In the genomic region with DNA sequence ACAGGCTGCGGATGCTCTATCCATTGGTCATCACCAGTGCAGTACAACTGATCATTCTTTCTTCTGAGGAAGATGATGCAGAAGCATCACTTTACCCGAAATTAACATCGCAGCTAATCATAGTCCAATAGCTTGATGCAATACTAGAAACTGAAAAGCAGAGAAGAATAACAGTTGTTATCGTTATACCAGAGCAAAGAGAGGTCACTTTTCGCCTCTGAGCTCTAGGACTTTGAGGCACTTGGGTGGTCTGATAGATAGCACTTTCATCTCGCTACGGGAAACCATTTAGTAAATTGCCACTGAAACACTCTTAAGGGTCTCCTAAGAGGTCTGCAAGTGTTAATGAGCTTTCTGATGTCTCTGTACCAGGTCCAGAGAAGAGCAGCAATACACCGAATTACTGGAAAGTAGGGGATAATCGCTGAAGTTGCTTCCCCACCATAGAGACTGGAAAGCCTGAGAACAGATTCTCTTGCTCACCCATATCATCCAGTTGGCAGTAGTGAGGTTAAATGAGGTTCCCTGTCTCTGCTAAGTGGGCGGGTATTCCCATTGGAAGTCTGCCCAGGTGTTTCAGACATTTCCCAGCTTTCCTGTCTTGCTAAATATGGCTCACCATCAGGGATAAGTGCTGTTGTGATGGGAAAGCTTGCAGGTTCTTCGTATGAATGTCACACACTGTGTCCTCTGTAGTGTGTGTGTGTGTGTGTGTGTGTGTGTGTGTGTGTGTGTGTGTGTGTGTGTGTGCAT, we compare ENCODE assay signal across 9 mouse cellular contexts.
DNase-seq lines count a peak whose midpoint lies in the region; ATAC-seq lines count a peak whose summit lies in the region.
"Had no signal": no experiment of that assay in that cellular context is flagged by ENCODE, and none has a peak within 500 bp of the region (broad histone marks: within the 10 kb centered on the region; RNA-seq: fewer than 3 reads in every experiment).

No protein-coding gene starts in this region.

- no peak overlapping the region for H3K4me2 ChIP-seq in forebrain, embryonic 16.5 days (ENCODE audit: low read length)
- H3K4me2 ChIP-seq: hindbrain, embryonic 15.5 days had no signal

- H3K4me3 ChIP-seq in forebrain, embryonic 16.5 days (replicated peaks; ENCODE audit: low read length) = no peak overlapping the region
- H3K4me3 ChIP-seq in forebrain, embryonic 10.5 days = no peak overlapping the region
- no peak overlapping the region for H3K4me3 ChIP-seq in heart, embryonic 10.5 days
- H3K4me3 ChIP-seq: hindbrain, embryonic 15.5 days had no signal

- H3K27ac ChIP-seq in forebrain, embryonic 16.5 days (ENCODE audit: low read length) = no peak overlapping the region
- H3K27ac ChIP-seq in forebrain, embryonic 10.5 days = no peak overlapping the region
- H3K27ac ChIP-seq in heart, embryonic 10.5 days = peak overlapping the region; percentile 52; the same call in 1 of the 2 replicates
- H3K27ac ChIP-seq: hindbrain, embryonic 15.5 days had no signal

- no peak for DNase-seq in forebrain, embryonic 10.5 days (ENCODE audit: extremely low spot score, low spot score)
- DNase-seq in heart, embryonic 10.5 days (ENCODE audit: low spot score) = peak; percentile 84
- DNase-seq in left cerebral cortex, postnatal 14 days (ENCODE audit: low spot score in 2 of 2) = peak; percentile 45 to 81
- peak; percentile 67 for DNase-seq in telencephalon, adult 2 months (ENCODE audit: low read depth, low spot score)
- no peak for DNase-seq in MN1 (ENCODE audit: low spot score)
- no peak for DNase-seq in adrenal gland, postnatal 4 days (ENCODE audit: low spot score in 2 of 2)

- H3K4me1 ChIP-seq in forebrain, embryonic 16.5 days (replicated peaks; ENCODE audit: control insufficient read depth, insufficient read depth, low read length) = no peaks in the 10 kb centered on the region
- no peaks in the 10 kb centered on the region for H3K4me1 ChIP-seq in forebrain, embryonic 10.5 days
- H3K4me1 ChIP-seq in heart, embryonic 10.5 days = 0 out of 2 replicates have a peak, but pooled peaks cover 12% of the 10 kb centered on the region

- WGBS in forebrain, embryonic 16.5 days = 79% methylated on average over 11 of the region's 11 CpGs
- 90% methylated on average over 11 of the region's 11 CpGs for WGBS in forebrain, embryonic 10.5 days
- 61% methylated on average over 11 of the region's 11 CpGs for WGBS in heart, embryonic 10.5 days

- intact Hi-C loops in left cerebral cortex, postnatal 14 days (cut with DNase I) = no loop called here

- no peaks in the 10 kb centered on the region for H3K9me3 ChIP-seq in forebrain, embryonic 16.5 days (ENCODE audit: control insufficient read depth, low read length)
- no peaks in the 10 kb centered on the region for H3K9me3 ChIP-seq in forebrain, embryonic 10.5 days
- H3K9me3 ChIP-seq in heart, embryonic 10.5 days = no peaks in the 10 kb centered on the region
- H3K9me3 ChIP-seq: hindbrain, embryonic 15.5 days had no signal

- ATAC-seq in forebrain, embryonic 16.5 days = peak; percentile 47; the same call in 1 of the 2 replicates
- ATAC-seq in erythroid progenitor cell, adult 5-6 weeks (replicated peaks; ENCODE audit: low FRiP score, poor library complexity, severe bottlenecking) = no peak

- no peaks in the 10 kb centered on the region for H3K27me3 ChIP-seq in forebrain, embryonic 16.5 days (replicated peaks; ENCODE audit: control insufficient read depth, insufficient read depth, low read length)
- no peaks in the 10 kb centered on the region for H3K27me3 ChIP-seq in forebrain, embryonic 10.5 days (ENCODE audit: poor library complexity, severe bottlenecking)
- no peaks in the 10 kb centered on the region for H3K27me3 ChIP-seq in heart, embryonic 10.5 days (ENCODE audit: insufficient read depth, poor library complexity, severe bottlenecking)
- H3K27me3 ChIP-seq: hindbrain, embryonic 15.5 days had no signal

- no peaks in the 10 kb centered on the region for H3K36me3 ChIP-seq in forebrain, embryonic 16.5 days (ENCODE audit: control insufficient read depth, insufficient read depth)
- no peaks in the 10 kb centered on the region for H3K36me3 ChIP-seq in forebrain, embryonic 10.5 days (replicated peaks)
- no peaks in the 10 kb centered on the region for H3K36me3 ChIP-seq in heart, embryonic 10.5 days
- H3K36me3 ChIP-seq: hindbrain, embryonic 15.5 days had no signal

- no peak overlapping the region for H3K9ac ChIP-seq in forebrain, embryonic 16.5 days (replicated peaks; ENCODE audit: low read depth, low read length)
- H3K9ac ChIP-seq: hindbrain, embryonic 15.5 days had no signal

Comparison
In these comparisons a context has a peak if more than half of its experiments do, and no peak if none do; other contexts are left out.
1. DNase-seq: peak in heart, embryonic 10.5 days (single experiment), left cerebral cortex, postnatal 14 days (2 of 2) and telencephalon, adult 2 months (single experiment); none in forebrain, embryonic 10.5 days (single experiment), MN1 (single experiment) and adrenal gland, postnatal 4 days (0 of 2).